Mouse (Mus musculus): ENCODE measurements around the gene Fnip2.

DNA sequence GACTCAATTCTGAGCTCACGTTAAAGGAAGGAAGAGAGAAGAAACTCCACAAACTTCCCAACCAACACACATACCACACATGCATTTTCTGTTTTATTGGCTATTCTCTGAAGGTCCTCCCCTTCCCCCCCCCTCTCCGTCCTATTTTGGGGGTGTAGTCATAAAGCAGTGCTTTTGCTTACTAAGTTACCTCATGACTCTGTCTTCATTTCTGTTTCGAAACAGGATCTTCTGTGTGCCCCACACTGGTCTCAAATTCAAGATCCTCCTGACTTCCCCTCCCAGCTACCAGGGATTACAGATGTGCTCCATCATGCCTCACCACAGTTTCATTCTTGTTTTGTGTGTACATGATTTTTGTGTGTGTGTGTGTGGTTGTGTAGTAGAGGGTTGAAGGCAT lies 4.8 kb upstream of the Fnip2 start:
- TF ChIP-seq HCFC1 (IDR thresholded peaks at IDR 0.05; ENCODE audit: borderline replicate concordance, insufficient read depth, low read length) (no peak), CHD2 (IDR thresholded peaks at IDR 0.05; ENCODE audit: low read depth, low read length) (no peak)
